Mouse (Mus musculus) MEL (cell line): Measurements from ENCODE around the gene Ppib. TPM values are rescaled to one million over a fixed set of nuclear protein-coding genes. Genes with fewer than 3 reads are reported as not detected.

Source experiments
- DNase-seq: peaks from one replicate; pipeline ENCODE4 v3.0.0; 2011; ENCODE audit warnings: low read depth, low spot score
- H3K27ac ChIP-seq: 2 replicates; pipeline ENCODE4 v1.5.1; 2012; ENCODE audit warnings: low read depth, mild to moderate bottlenecking, control low read depth, low read length, moderate library complexity; ENCODE audit not compliant: control insufficient read depth
- H3K27me3 ChIP-seq, 2 experiments: fragments of 150-350 bp in 1 of 2; sonication (generic) in 1 of 2; 2 replicates each; pipeline ENCODE4 v1.6.1; 2012; ENCODE audit warnings: low read length in 2 of 2, mild to moderate bottlenecking in 2 of 2, improper control_type of control experiment in 1 of 2, moderate library complexity in 1 of 2; ENCODE audit not compliant: insufficient read depth in 2 of 2, control insufficient read depth in 1 of 2
- H3K36me3 ChIP-seq, 2 experiments: 2 replicates each; pipeline ENCODE4 v1.6.1; 2012 to 2014; ENCODE audit warnings: low read length in 2 of 2, improper control_type of control experiment in 1 of 2, inconsistent platforms in 1 of 2, mild to moderate bottlenecking in 1 of 2; ENCODE audit not compliant: insufficient read depth in 2 of 2, control insufficient read depth in 1 of 2
- H3K4me1 ChIP-seq, 2 experiments: fragments of 150-350 bp in 1 of 2; sonication (generic) in 1 of 2; 2 replicates each; pipeline ENCODE4 v1.6.1; 2012; ENCODE audit warnings: low read length in 2 of 2, improper control_type of control experiment in 1 of 2, mild to moderate bottlenecking in 1 of 2; ENCODE audit not compliant: insufficient read depth in 2 of 2, control insufficient read depth in 1 of 2
- H3K4me3 ChIP-seq, 2 experiments: fragments of 150-350 bp in 1 of 2; sonication (generic) in 1 of 2; 2 replicates each; pipeline ENCODE4 v1.5.1; 2012; ENCODE audit warnings: low read depth in 2 of 2, low read length in 2 of 2, mild to moderate bottlenecking in 2 of 2, moderate library complexity in 2 of 2, control low read depth in 1 of 2, improper control_type of control experiment in 1 of 2; ENCODE audit not compliant: control insufficient read depth in 1 of 2, insufficient read depth in 1 of 2
- H3K79me2 ChIP-seq: 2 replicates; pipeline ENCODE4 v1.6.1; 2012; ENCODE audit warnings: mild to moderate bottlenecking, low read length, moderate library complexity; ENCODE audit not compliant: control insufficient read depth, poor library complexity, insufficient read depth
- H3K9ac ChIP-seq: 2 replicates; pipeline ENCODE4 v1.6.1; 2012; ENCODE audit warnings: low read depth, mild to moderate bottlenecking, control low read depth, low read length, moderate library complexity; ENCODE audit not compliant: control insufficient read depth, poor library complexity, severe bottlenecking
- H3K9me3 ChIP-seq: fragments of 150-350 bp; sonication (generic); replicated peaks from 2 replicates; pipeline ENCODE4 v1.6.1; 2012; ENCODE audit warnings: mild to moderate bottlenecking, low read length, improper control_type of control experiment, moderate library complexity; ENCODE audit not compliant: insufficient read depth
- CHD1 ChIP-seq: IDR thresholded peaks from 2 replicates; pipeline ENCODE4 v1.6.1; 2012; ENCODE audit warnings: low read depth, mild to moderate bottlenecking, inconsistent platforms, low read length, improper control_type of control experiment
- CTCF ChIP-seq, 3 experiments: IDR thresholded peaks in 2 of 3; conservative IDR thresholded peaks in 1 of 3; 2 replicates each; pipeline ENCODE4 v1.5.1; 2011 to 2012; ENCODE audit warnings: low read length in 3 of 3, low read depth in 2 of 3, mild to moderate bottlenecking in 2 of 3, improper control_type of control experiment in 1 of 3, inconsistent platforms in 1 of 3, mixed read lengths in 1 of 3, moderate library complexity in 1 of 3; ENCODE audit not compliant: control insufficient read depth in 1 of 3, insufficient read depth in 1 of 3, poor library complexity in 1 of 3, severe bottlenecking in 1 of 3
- E2F4 ChIP-seq: IDR thresholded peaks from 2 replicates; pipeline ENCODE4 v1.6.1; 2011; ENCODE audit warnings: low read depth, low read length, improper control_type of control experiment, borderline replicate concordance
- ELF1 ChIP-seq: IDR thresholded peaks from 2 replicates; pipeline ENCODE4 v1.6.1; 2014; ENCODE audit warnings: low read depth, mild to moderate bottlenecking, inconsistent platforms, low read length, improper control_type of control experiment, moderate library complexity
- EP300 ChIP-seq, 2 experiments: IDR thresholded peaks; 2 replicates each; pipeline ENCODE4 v1.6.1; 2011; ENCODE audit warnings: improper control_type of control experiment in 2 of 2, low read length in 2 of 2, low read depth in 1 of 2, mild to moderate bottlenecking in 1 of 2
- ETS1 ChIP-seq: IDR thresholded peaks from 2 replicates; pipeline ENCODE4 v1.6.1; 2012; ENCODE audit warnings: low read depth, mild to moderate bottlenecking, inconsistent platforms, low read length, improper control_type of control experiment, moderate library complexity
- GABPA ChIP-seq: IDR thresholded peaks from 2 replicates; pipeline ENCODE4 v1.6.1; 2012; ENCODE audit warnings: low read depth, mild to moderate bottlenecking, inconsistent platforms, low read length, improper control_type of control experiment, moderate library complexity
- HCFC1 ChIP-seq: IDR thresholded peaks from 2 replicates; pipeline ENCODE4 v1.6.1; 2012; ENCODE audit warnings: low read depth, mild to moderate bottlenecking, inconsistent platforms, low read length, improper control_type of control experiment, moderate library complexity
- JUND ChIP-seq: IDR thresholded peaks from 2 replicates; pipeline ENCODE4 v1.6.1; 2011; ENCODE audit warnings: low read depth, mild to moderate bottlenecking, improper control_type of control experiment, low read length
- MAFK ChIP-seq: IDR thresholded peaks from 2 replicates; pipeline ENCODE4 v1.6.1; 2011; ENCODE audit warnings: low read depth, mild to moderate bottlenecking, low read length, improper control_type of control experiment, borderline replicate concordance
- MAZ ChIP-seq: IDR thresholded peaks from 2 replicates; pipeline ENCODE4 v1.6.1; 2012; ENCODE audit warnings: low read depth, mild to moderate bottlenecking, inconsistent platforms, low read length, improper control_type of control experiment
- MXI1 ChIP-seq: IDR thresholded peaks from 2 replicates; pipeline ENCODE4 v1.6.1; 2011; ENCODE audit warnings: mild to moderate bottlenecking, low read depth, low read length, improper control_type of control experiment
- POLR2AphosphoS2 ChIP-seq: IDR thresholded peaks from 2 replicates; pipeline ENCODE4 v1.6.1; 2011; ENCODE audit warnings: low read length, improper control_type of control experiment
- POLR2AphosphoS5 ChIP-seq: IDR thresholded peaks from 2 replicates; pipeline ENCODE4 v1.6.1; 2012; ENCODE audit warnings: low read depth, borderline replicate concordance, mild to moderate bottlenecking, inconsistent platforms, low read length, moderate library complexity, mixed read lengths
- RCOR1 ChIP-seq: IDR thresholded peaks from 2 replicates; pipeline ENCODE4 v1.6.1; 2012; ENCODE audit warnings: low read depth, mild to moderate bottlenecking, inconsistent platforms, low read length, improper control_type of control experiment
- SIN3A ChIP-seq: IDR thresholded peaks from 2 replicates; pipeline ENCODE4 v1.6.1; 2012; ENCODE audit warnings: low read length, improper control_type of control experiment, inconsistent platforms
- TBP ChIP-seq: IDR thresholded peaks from 2 replicates; pipeline ENCODE4 v1.8.0; 2011; ENCODE audit warnings: low read depth, low read length, improper control_type of control experiment
- TCF12 ChIP-seq: IDR thresholded peaks from 2 replicates; pipeline ENCODE4 v1.6.1; 2014; ENCODE audit warnings: low read depth, mild to moderate bottlenecking, inconsistent platforms, low read length, improper control_type of control experiment, moderate library complexity
- ZC3H11A ChIP-seq: IDR thresholded peaks from 2 replicates; pipeline ENCODE4 v1.6.1; 2012; ENCODE audit warnings: low read depth, mild to moderate bottlenecking, inconsistent platforms, low read length, improper control_type of control experiment
- ZKSCAN1 ChIP-seq: IDR thresholded peaks from 2 replicates; pipeline ENCODE4 v1.6.1; 2012; ENCODE audit warnings: low read depth, mild to moderate bottlenecking, inconsistent platforms, low read length, improper control_type of control experiment, moderate library complexity
- polyA plus RNA-seq, 2 experiments: library from polyadenylated mRNA; stranded (reverse) in 1 of 2; unstranded in 1 of 2; fragments of >175 nt in 1 of 2; fragments of >200 nt in 1 of 2; gene quantifications; 2 replicates each; pipeline versions ENCODE4 v1.2.1 to v1.2.4; 2012; ENCODE audit warnings: low replicate concordance in 2 of 2, low read depth in 1 of 2; ENCODE audit not compliant: insufficient read length in 2 of 2, insufficient read depth in 1 of 2, missing spikeins in 1 of 2
- total RNA-seq: library from RNA; depleted of rRNA; stranded (reverse); fragments of 300-350 nt; gene quantifications from 2 replicates; pipeline ENCODE4 v1.2.3, GENCODE M21; 2012

Gene Ppib
- total and polyA plus RNA-seq, 3 experiments: 291 to 413 TPM; not detected in 1

DNA sequence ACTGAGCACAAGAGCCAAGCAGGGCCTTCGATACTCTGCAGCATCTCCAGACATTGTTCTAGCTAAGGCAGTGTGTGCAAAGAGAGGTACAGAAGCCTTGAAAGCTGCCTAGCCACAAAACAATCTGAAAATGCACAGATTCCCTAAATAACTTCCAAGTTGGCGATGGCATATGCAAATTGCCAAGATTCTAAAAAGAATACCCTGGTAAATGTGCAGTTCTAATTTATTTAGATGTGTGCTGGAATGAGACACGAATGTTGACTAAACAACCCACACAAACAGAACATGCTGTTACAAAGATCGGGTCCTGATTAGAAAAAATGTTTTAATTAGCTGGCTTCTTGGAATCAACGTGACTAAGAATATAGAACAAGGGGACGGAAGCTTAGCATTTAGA is 42.6 kb downstream of the Ppib start:
- H3K4me3 ChIP-seq: no peak overlapping the region
- no peak overlapping the region for H3K27ac ChIP-seq
- H3K79me2 ChIP-seq: no peaks in the 10 kb centered on the region
- H3K9ac ChIP-seq: no peak overlapping the region
- no peaks in the 10 kb centered on the region for H3K4me1 ChIP-seq
- peaks cover 0 to 21% of the 10 kb centered on the region in 2 experiments; a peak in 2 of 4 replicates for H3K36me3 ChIP-seq
- no peak for TF ChIP-seq E2F4
- TF ChIP-seq GABPA: no peak
- no peak for TF ChIP-seq POLR2AphosphoS2
- no peak for TF ChIP-seq CHD1
- no peak for TF ChIP-seq EP300 (IDR thresholded peaks at IDR 0.05; ENCODE audit: low read depth in 1 of 2, low read length in 2 of 2)
- TF ChIP-seq ZC3H11A: no peak
- TF ChIP-seq HCFC1: no peak
- TF ChIP-seq, all 39 proteins: peak for 0
- Histone ChIP-seq H3K9me3 (no peaks in the 10 kb centered on the region), H3K27me3 (no peaks in the 10 kb centered on the region)
- no peak for DNase-seq

- H3K4me3 ChIP-seq: no peak overlapping the region
- H3K9me3 ChIP-seq: no peaks in the 10 kb centered on the region
- no peak overlapping the region for H3K9ac ChIP-seq
- H3K27me3 ChIP-seq: no peaks in the 10 kb centered on the region
- H3K27ac ChIP-seq: no peak overlapping the region
- H3K36me3 ChIP-seq: peaks cover 0 to 30% of the 10 kb centered on the region in 2 experiments; a peak in 2 of 4 replicates
- TF ChIP-seq TBP: no peak
- 0 out of 2 replicates have a peak, but pooled peaks have one; percentile 30 for TF ChIP-seq MAFK
- no peak for TF ChIP-seq TCF12
- TF ChIP-seq ZKSCAN1: no peak
- no peak for TF ChIP-seq ELF1
- TF ChIP-seq JUND: no peak
- no peak for TF ChIP-seq ETS1
- no peaks in the 10 kb centered on the region for H3K79me2 ChIP-seq
- no peaks in the 10 kb centered on the region for H3K4me1 ChIP-seq
- DNase-seq: no peak
Measured at GRCm38 (mm10) chr9:66104601-66105000, 44.6 kb downstream of the Ppib start.

GRCm38 (mm10) chr9:66105168-66105567 is 45.1 kb downstream of the Ppib start:
- Histone ChIP-seq H3K4me3 (no peak overlapping the region), H3K9ac (no peak overlapping the region), H3K36me3 (peaks cover 0 to 30% of the 10 kb centered on the region in 2 experiments; a peak in 2 of 4 replicates)

More at GRCm38 (mm10) chr9:66105168-66105567, 45.1 kb downstream of the Ppib start:
- no peak overlapping the region for H3K27ac ChIP-seq
- H3K4me1 ChIP-seq: no peaks in the 10 kb centered on the region
- no peaks in the 10 kb centered on the region for H3K9me3 ChIP-seq
- no peaks in the 10 kb centered on the region for H3K27me3 ChIP-seq
- TF ChIP-seq SIN3A (no peak), RCOR1 (no peak), MXI1 (no peak), MAZ (no peak), POLR2AphosphoS5 (no peak), CTCF (IDR thresholded peaks at IDR 0.05 in 2 of 3, conservative IDR thresholded peaks at IDR 0.05 in 1 of 3; ENCODE audit: control insufficient read depth in 1 of 3, insufficient read depth in 1 of 3, low read depth in 2 of 3, low read length in 3 of 3, poor library complexity in 1 of 3, severe bottlenecking in 1 of 3) (no peak), ZC3H11A (no peak), POLR2AphosphoS2 (no peak)
- H3K79me2 ChIP-seq: no peaks in the 10 kb centered on the region
- no peak for DNase-seq
